Mouse (Mus musculus): ENCODE results near the gene Bcl2a1b. TPM values are rescaled to one million over a fixed set of nuclear protein-coding genes. Genes with fewer than 3 reads are reported as not detected.
"Not testable (repeated sequence)": the region's sequence is repeated elsewhere in the genome, so short reads cannot be mapped to it uniquely, and the experiment has no call there.

Gene Bcl2a1b
- 1 to 10 TPM in 1 of 2 experiments, not detected in 1; 1.1 TPM for total RNA-seq (2021)
- long read RNA-seq = 0 reads

GRCm38 (mm10) chr9:89198969-89199416, at the start of gene Bcl2a1b, which contains the start of gene Gm29094:
Gene Bcl2a1b (plus strand): TSS chr9:89199209.
Gene Gm29094 (plus strand): TSS chr9:89199379.
- not testable (repeated sequence) for DNase-seq (ENCODE audit: low spot score in 2 of 2)

- not testable (repeated sequence) for DNase-seq (ENCODE audit: low spot score in 2 of 2)
These were observed 26.5 kb upstream of the Bcl2a1b start for GRCm38 (mm10) chr9:89172539-89172938.

GRCm38 (mm10) chr9:89178833-89179232, 20.2 kb upstream of the Bcl2a1b start:
- DNase-seq (ENCODE audit: low spot score in 2 of 2) = peak; percentile 41 to 89

- not testable (repeated sequence) for DNase-seq (ENCODE audit: low spot score in 2 of 2)
These were observed 19.5 kb upstream of the Bcl2a1b start for GRCm38 (mm10) chr9:89179469-89179868.

GRCm38 (mm10) chr9:89187006-89187405, 12.0 kb upstream of the Bcl2a1b start:
- DNase-seq (ENCODE audit: low spot score in 2 of 2) = not testable (repeated sequence)

GRCm38 (mm10) chr9:89195483-89195882, 3.5 kb upstream of the Bcl2a1b start:
- not testable (repeated sequence) for DNase-seq (ENCODE audit: low spot score in 2 of 2)

- not testable (repeated sequence) for DNase-seq (ENCODE audit: low spot score in 2 of 2)
These were observed 1.5 kb upstream of the Bcl2a1b start for GRCm38 (mm10) chr9:89197509-89197908.

GRCm38 (mm10) chr9:89198349-89198748, 660 bp upstream of the Bcl2a1b start:
- not testable (repeated sequence) for DNase-seq (ENCODE audit: low spot score in 2 of 2)

- not testable (repeated sequence) for DNase-seq (ENCODE audit: low spot score in 2 of 2)
These were observed 3.2 kb downstream of the Bcl2a1b start for GRCm38 (mm10) chr9:89202256-89202655.

- not testable (repeated sequence) for DNase-seq (ENCODE audit: low spot score in 2 of 2)
These were observed 9.9 kb downstream of the Bcl2a1b start for GRCm38 (mm10) chr9:89208939-89209338.

GRCm38 (mm10) chr9:89210353-89211064, 11.5 kb downstream of the Bcl2a1b start, which contains the start of gene Mthfs:
Gene Mthfs (plus strand): TSS chr9:89210676.
- peak in 1 of 2 experiments; percentile 49 for DNase-seq (ENCODE audit: low spot score in 2 of 2)

GRCm38 (mm10) chr9:89211065-89211858, 12.3 kb downstream of the Bcl2a1b start:
- DNase-seq (ENCODE audit: low spot score in 2 of 2) = peak; percentile 95 to 96

GRCm38 (mm10) chr9:89212428-89212827, 13.4 kb downstream of the Bcl2a1b start:
- DNase-seq (ENCODE audit: low spot score in 2 of 2) = peak in 1 of 2 experiments; percentile 38

- DNase-seq (ENCODE audit: low spot score in 2 of 2) = not testable (repeated sequence)
These were observed 19.2 kb downstream of the Bcl2a1b start for GRCm38 (mm10) chr9:89218174-89218573.

GRCm38 (mm10) chr9:89219668-89220067, 20.7 kb downstream of the Bcl2a1b start:
- DNase-seq (ENCODE audit: low spot score in 2 of 2) = not testable (repeated sequence)

- not testable (repeated sequence) for DNase-seq (ENCODE audit: low spot score in 2 of 2)
These were observed 21.8 kb downstream of the Bcl2a1b start for GRCm38 (mm10) chr9:89220704-89221287.

GRCm38 (mm10) chr9:89226071-89226470, 27.1 kb downstream of the Bcl2a1b start:
- no peak for DNase-seq (ENCODE audit: low spot score in 2 of 2)

GRCm38 (mm10) chr9:89228122-89228521, 29.1 kb downstream of the Bcl2a1b start:
- no peak for DNase-seq (ENCODE audit: low spot score in 2 of 2)

GRCm38 (mm10) chr9:89230897-89231497, 32.0 kb downstream of the Bcl2a1b start:
- peak; percentile 34 to 81 for DNase-seq (ENCODE audit: low spot score in 2 of 2)

GRCm38 (mm10) chr9:89237131-89237530, 38.1 kb downstream of the Bcl2a1b start:
- DNase-seq (ENCODE audit: low spot score in 2 of 2) = not testable (repeated sequence)

GRCm38 (mm10) chr9:89238976-89239505, 40.0 kb downstream of the Bcl2a1b start:
- DNase-seq (ENCODE audit: low spot score in 2 of 2) = not testable (repeated sequence)
